Mouse (Mus musculus) intestine, embryonic 16.5 days (tissue): ENCODE measurements around the gene Inka2. TPM values are rescaled to one million over a fixed set of nuclear protein-coding genes. Genes with fewer than 3 reads are reported as not detected.

Experiments used
- ATAC-seq: fragments of 200-750 bp; cut with Nextera tagmentation; 2 replicates; pipeline ENCODE4 v1.8.0; 2017; ENCODE audit warnings: moderate TSS enrichment, moderate library complexity
- H3K27ac ChIP-seq: fragments of 300-500 bp; sonication (generic); 2 replicates; pipeline ENCODE4 v1.5.1; 2014; ENCODE audit warnings: mild to moderate bottlenecking, low read length
- H3K27me3 ChIP-seq: fragments of 300-500 bp; sonication (generic); replicated peaks from 2 replicates; pipeline ENCODE4 v1.6.1; 2014; ENCODE audit warnings: low read length, control low read depth, mixed read lengths; ENCODE audit not compliant: control insufficient read depth, insufficient read depth
- H3K36me3 ChIP-seq: fragments of 300-500 bp; sonication (generic); 2 replicates; pipeline ENCODE4 v1.6.1; 2014; ENCODE audit warnings: low read length, control low read depth; ENCODE audit not compliant: control insufficient read depth, insufficient read depth
- H3K4me1 ChIP-seq: fragments of 300-500 bp; sonication (generic); 2 replicates; pipeline ENCODE4 v1.6.1; 2014; ENCODE audit warnings: low read length, control low read depth, mixed read lengths; ENCODE audit not compliant: control insufficient read depth, insufficient read depth
- H3K4me2 ChIP-seq: fragments of 300-500 bp; sonication (generic); 2 replicates; pipeline ENCODE4 v1.6.1; 2014; ENCODE audit warnings: low read depth, low read length, control low read depth
- H3K4me3 ChIP-seq: fragments of 300-500 bp; sonication (generic); 2 replicates; pipeline ENCODE4 v1.5.1; 2014; ENCODE audit warnings: mild to moderate bottlenecking, low read length
- H3K9ac ChIP-seq: fragments of 300-500 bp; sonication (generic); 2 replicates; pipeline ENCODE4 v1.6.1; 2014; ENCODE audit warnings: low read depth, low read length
- H3K9me3 ChIP-seq: fragments of 300-500 bp; sonication (generic); 2 replicates; pipeline ENCODE4 v1.6.1; 2016; ENCODE audit warnings: low read length, control low read depth; ENCODE audit not compliant: control insufficient read depth
- WGBS: fragments of 180-500 bp; shearing (Covaris S2); extraction: QIAGEN DNeasy Blood & Tissue Kit; methylation state at CpG from one replicate; pipeline ENCODE4 v1.1.7; 2014; 5-methylcytosine and 5-hydroxymethylcytosine counted together
- polyA plus RNA-seq: library from polyadenylated mRNA; unstranded; fragments of >200 nt; fragmentation: Nextera tagmentation; extraction: Ambion mirVana; gene quantifications from 2 replicates; pipeline ENCODE4 v1.2.1, GENCODE M21; 2015

Gene Inka2
- polyA plus RNA-seq, 1 experiment from 2014 or later: 1.7 TPM

- H3K9ac ChIP-seq: no peak overlapping the region
- 22% methylated on average over 7 of the region's 7 CpGs for WGBS
- peak; percentile 58 for ATAC-seq
- H3K4me2 ChIP-seq: no peak overlapping the region
- H3K27ac ChIP-seq: no peak overlapping the region
- H3K4me1 ChIP-seq: no peaks in the 10 kb centered on the region
- no peaks in the 10 kb centered on the region for H3K27me3 ChIP-seq
- H3K36me3 ChIP-seq: peaks cover 5% of the 10 kb centered on the region; the same call in 1 of the 2 replicates
- no peak overlapping the region for H3K4me3 ChIP-seq
- no peaks in the 10 kb centered on the region for H3K9me3 ChIP-seq
Measured at GRCm38 (mm10) chr3:105674595-105675218, 29.7 kb upstream of the Inka2 start.

GRCm38 (mm10) chr3:105675932-105676331 lies 28.5 kb upstream of the Inka2 start:
- Histone ChIP-seq H3K9me3 (no peaks in the 10 kb centered on the region), H3K27me3 (no peaks in the 10 kb centered on the region), H3K36me3 (peaks cover 5% of the 10 kb centered on the region; the same call in 1 of the 2 replicates), H3K27ac (no peak overlapping the region), H3K4me1 (no peaks in the 10 kb centered on the region), H3K4me3 (no peak overlapping the region), H3K9ac (no peak overlapping the region), H3K4me2 (no peak overlapping the region)
- ATAC-seq: no peak
- WGBS: 50% methylated on average over 2 of the region's 2 CpGs

- peaks cover 9% of the 10 kb centered on the region for H3K36me3 ChIP-seq
- 92% methylated on average over 7 of the region's 7 CpGs for WGBS
- no peak for ATAC-seq
- no peaks in the 10 kb centered on the region for H3K9me3 ChIP-seq
- H3K27me3 ChIP-seq: no peaks in the 10 kb centered on the region
- no peak overlapping the region for H3K4me3 ChIP-seq
- H3K4me2 ChIP-seq: no peak overlapping the region
- H3K4me1 ChIP-seq: no peaks in the 10 kb centered on the region
- no peak overlapping the region for H3K9ac ChIP-seq
- no peak overlapping the region for H3K27ac ChIP-seq
Measured at GRCm38 (mm10) chr3:105680346-105680745, 24.1 kb upstream of the Inka2 start.

- Histone ChIP-seq H3K36me3 (peaks cover 5% of the 10 kb centered on the region; the same call in 1 of the 2 replicates), H3K27ac (peak overlapping the region; percentile 69), H3K9me3 (no peaks in the 10 kb centered on the region), H3K4me3 (peak overlapping the region; percentile 73), H3K27me3 (no peaks in the 10 kb centered on the region), H3K4me1 (peaks cover 3% of the 10 kb centered on the region; the same call in 1 of the 2 replicates), H3K9ac (peak overlapping the region; percentile 96), H3K4me2 (peak overlapping the region; percentile 71)
- WGBS: 7% methylated on average over 60 of the region's 60 CpGs
- peak; percentile 67; the same call in 1 of the 2 replicates for ATAC-seq
Measured at GRCm38 (mm10) chr3:105686394-105687323, 17.7 kb upstream of the Inka2 start.

- H3K27ac ChIP-seq: peak within 1 kb of the TSS; percentile 70
- peak within 1 kb of the TSS; percentile 71 for H3K4me2 ChIP-seq
- H3K4me3 ChIP-seq: peak within 1 kb of the TSS; percentile 73
- ATAC-seq: peak; percentile 96
- H3K9me3 ChIP-seq: no peaks in the 10 kb centered on the region
- peaks cover 5% of the 10 kb centered on the region; the same call in 1 of the 2 replicates for H3K36me3 ChIP-seq
- H3K4me1 ChIP-seq: peaks cover 3% of the 10 kb centered on the region; the same call in 1 of the 2 replicates
- H3K9ac ChIP-seq: peak within 1 kb of the TSS; percentile 96
- no peaks in the 10 kb centered on the region for H3K27me3 ChIP-seq
- WGBS: under 1% methylated on average over 72 of the region's 72 CpGs
Measured at GRCm38 (mm10) chr3:105687324-105688060, 16.9 kb upstream of the Inka2 start, which contains the start of gene Ddx20. Gene Ddx20 (minus strand): TSS chr3:105687574.

GRCm38 (mm10) chr3:105688536-105688935 lies 15.9 kb upstream of the Inka2 start:
- no peak overlapping the region for H3K27ac ChIP-seq
- no peak overlapping the region for H3K4me3 ChIP-seq
- H3K27me3 ChIP-seq: no peaks in the 10 kb centered on the region
- no peak for ATAC-seq
- H3K9me3 ChIP-seq: no peaks in the 10 kb centered on the region
- peaks cover 3% of the 10 kb centered on the region; the same call in 1 of the 2 replicates for H3K4me1 ChIP-seq
- H3K9ac ChIP-seq: no peak overlapping the region
- H3K4me2 ChIP-seq: no peak overlapping the region
- WGBS: 85% methylated on average over 2 of the region's 2 CpGs
- H3K36me3 ChIP-seq: no peaks in the 10 kb centered on the region

GRCm38 (mm10) chr3:105693327-105694080 lies 10.9 kb upstream of the Inka2 start:
- no peak overlapping the region for H3K9ac ChIP-seq
- no peak for ATAC-seq
- H3K27ac ChIP-seq: no peak overlapping the region
- H3K4me1 ChIP-seq: peaks cover 3% of the 10 kb centered on the region; the same call in 1 of the 2 replicates
- H3K9me3 ChIP-seq: no peaks in the 10 kb centered on the region
- WGBS: 68% methylated on average over 14 of the region's 14 CpGs
- no peak overlapping the region for H3K4me3 ChIP-seq
- no peaks in the 10 kb centered on the region for H3K36me3 ChIP-seq
- H3K4me2 ChIP-seq: no peak overlapping the region
- H3K27me3 ChIP-seq: no peaks in the 10 kb centered on the region

- Histone ChIP-seq H3K4me3 (no peak overlapping the region), H3K36me3 (no peaks in the 10 kb centered on the region), H3K27me3 (no peaks in the 10 kb centered on the region), H3K4me1 (peaks cover 3% of the 10 kb centered on the region; the same call in 1 of the 2 replicates), H3K27ac (peak overlapping the region; percentile 60), H3K9me3 (no peaks in the 10 kb centered on the region), H3K9ac (peak overlapping the region; percentile 39; the same call in 1 of the 2 replicates), H3K4me2 (0 out of 2 replicates have a peak overlapping the region, but pooled peaks have one; percentile 17)
- ATAC-seq: peak; percentile 47
- WGBS: 31% methylated on average over 20 of the region's 20 CpGs
Measured at GRCm38 (mm10) chr3:105695476-105696386, 8.7 kb upstream of the Inka2 start.
